Mouse (Mus musculus) megakaryocyte, embryonic 14.5 days (primary cell): ENCODE data around the gene Sema3f.

Experiments
- FLI1 ChIP-seq: IDR thresholded peaks from 2 replicates; pipeline ENCODE4 v1.6.1; 2012; ENCODE audit warnings: low read length, inconsistent platforms, mixed read lengths
- GATA1 ChIP-seq: IDR thresholded peaks from 3 replicates; pipeline ENCODE4 v1.6.1; 2012; ENCODE audit warnings: mixed read lengths, low read length, inconsistent platforms, borderline replicate concordance

DNA sequence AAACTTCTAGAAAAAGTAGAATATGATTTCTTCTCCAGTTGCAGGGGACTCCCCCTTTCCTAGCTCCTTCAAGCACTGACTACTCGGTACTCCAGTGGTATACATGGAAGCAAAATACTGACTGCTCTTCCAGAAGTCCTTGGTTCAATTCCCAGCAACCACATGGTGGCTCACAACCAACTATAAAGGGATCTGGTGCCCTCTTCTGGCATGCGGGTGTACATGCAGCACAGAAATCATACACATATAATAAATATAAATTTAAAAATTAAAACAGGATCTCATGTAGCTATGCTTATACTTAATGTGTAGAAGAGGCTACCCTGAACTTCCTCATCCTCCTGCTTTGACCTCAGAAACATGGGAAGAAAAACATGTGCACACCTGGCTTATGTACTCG lies 36.4 kb upstream of the Sema3f start:
- TF ChIP-seq FLI1 (no peak), GATA1 (no peak)
